In genomic region chr1:106713621-106714529, GRCm38 (mm10) we compare ENCODE assay signal across 8 mouse cellular contexts. TPM values are rescaled to one million over a fixed set of nuclear protein-coding genes. Genes with fewer than 3 reads are reported as not detected.
DNase-seq lines count a peak whose midpoint lies in the region; ATAC-seq lines count a peak whose summit lies in the region.

Gene Bcl2 (minus strand): TSS chr1:106714274.

- peak; percentile 85 for ATAC-seq in embryonic facial prominence, embryonic 13.5 days (ENCODE audit: insufficient number of reproducible peaks, insufficient read depth, low FRiP score, low TSS enrichment, low read depth)
- ATAC-seq in heart, embryonic 11.5 days (replicated peaks; ENCODE audit: insufficient number of reproducible peaks, low FRiP score, low TSS enrichment): peak; percentile 75
- peak; percentile 75 for ATAC-seq in kidney, embryonic 16.5 days (ENCODE audit: low FRiP score, low TSS enrichment)
- peak; percentile 64 for ATAC-seq in liver, embryonic 12.5 days

- H3K27me3 ChIP-seq in embryonic facial prominence, embryonic 13.5 days: no peaks in the 10 kb centered on the region
- no peaks in the 10 kb centered on the region for H3K27me3 ChIP-seq in heart, embryonic 11.5 days (ENCODE audit: control insufficient read depth, insufficient read depth, low read length)
- H3K27me3 ChIP-seq in kidney, embryonic 16.5 days (ENCODE audit: insufficient read depth, low read length): no peaks in the 10 kb centered on the region
- peaks cover 39% of the 10 kb centered on the region for H3K27me3 ChIP-seq in liver, embryonic 12.5 days (replicated peaks)
- no peaks in the 10 kb centered on the region; the same call in 1 of the 2 replicates for H3K27me3 ChIP-seq in splenic B cell, adult 2 months (ENCODE audit: control insufficient read depth, insufficient read depth, low read length, poor library complexity, severe bottlenecking)

- H3K36me3 ChIP-seq in embryonic facial prominence, embryonic 13.5 days: no peaks in the 10 kb centered on the region
- H3K36me3 ChIP-seq in heart, embryonic 11.5 days (ENCODE audit: control insufficient read depth, insufficient read depth, low read length): no peaks in the 10 kb centered on the region
- H3K36me3 ChIP-seq in kidney, embryonic 16.5 days (ENCODE audit: insufficient read depth, low read length): no peaks in the 10 kb centered on the region
- no peaks in the 10 kb centered on the region for H3K36me3 ChIP-seq in liver, embryonic 12.5 days
- no peaks in the 10 kb centered on the region for H3K36me3 ChIP-seq in splenic B cell, adult 2 months (ENCODE audit: control insufficient read depth, insufficient read depth, low read length, poor library complexity, severe bottlenecking)

- DNase-seq in 3134 (ENCODE audit: extremely low read depth, insufficient read length, low spot score): peak; percentile 88
- DNase-seq in adrenal gland, postnatal 10 days: peak; percentile 78
- peak; percentile 89 for DNase-seq in naive thymus-derived CD4-positive, alpha-beta T cell, adult 2 months (ENCODE audit: low read depth)
- DNase-seq in splenic B cell, adult 2 months (ENCODE audit: low read depth, low spot score): peak; percentile 85

- no peaks in the 10 kb centered on the region for H3K9me3 ChIP-seq in embryonic facial prominence, embryonic 13.5 days
- no peaks in the 10 kb centered on the region for H3K9me3 ChIP-seq in heart, embryonic 11.5 days (replicated peaks; ENCODE audit: control insufficient read depth, low read length)
- no peaks in the 10 kb centered on the region for H3K9me3 ChIP-seq in kidney, embryonic 16.5 days (ENCODE audit: low read length)
- no peaks in the 10 kb centered on the region for H3K9me3 ChIP-seq in liver, embryonic 12.5 days (replicated peaks)

- peak within 1 kb of the TSS; percentile 84 for H3K9ac ChIP-seq in embryonic facial prominence, embryonic 13.5 days
- peak within 1 kb of the TSS; percentile 89 for H3K9ac ChIP-seq in heart, embryonic 11.5 days (ENCODE audit: low read depth, low read length)
- peak within 1 kb of the TSS; percentile 93 for H3K9ac ChIP-seq in kidney, embryonic 16.5 days (replicated peaks; ENCODE audit: low read length)
- H3K9ac ChIP-seq in liver, embryonic 12.5 days: peak within 1 kb of the TSS; percentile 64

- peaks cover 31% of the 10 kb centered on the region for H3K4me1 ChIP-seq in embryonic facial prominence, embryonic 13.5 days
- H3K4me1 ChIP-seq in heart, embryonic 11.5 days (ENCODE audit: control insufficient read depth, insufficient read depth, low read length): peaks cover 15% of the 10 kb centered on the region; the same call in 1 of the 2 replicates
- peaks cover 40% of the 10 kb centered on the region for H3K4me1 ChIP-seq in kidney, embryonic 16.5 days (ENCODE audit: insufficient read depth, low read length)
- peaks cover 30% of the 10 kb centered on the region for H3K4me1 ChIP-seq in liver, embryonic 12.5 days

- WGBS in embryonic facial prominence, embryonic 13.5 days: under 1% methylated on average over 66 of the region's 95 CpGs
- under 1% methylated on average over 48 of the region's 95 CpGs for WGBS in heart, embryonic 11.5 days (ENCODE audit: insufficient replicate concordance)
- under 1% methylated on average over 53 of the region's 95 CpGs for WGBS in kidney, embryonic 16.5 days
- under 1% methylated on average over 55 of the region's 95 CpGs for WGBS in liver, embryonic 12.5 days (ENCODE audit: insufficient replicate concordance)

- peak within 1 kb of the TSS; percentile 97 for H3K4me2 ChIP-seq in embryonic facial prominence, embryonic 13.5 days
- H3K4me2 ChIP-seq in heart, embryonic 11.5 days: peak within 1 kb of the TSS; percentile 95
- H3K4me2 ChIP-seq in kidney, embryonic 16.5 days (replicated peaks; ENCODE audit: low read depth, low read length): peak within 1 kb of the TSS; percentile 92
- peak within 1 kb of the TSS; percentile 87 for H3K4me2 ChIP-seq in liver, embryonic 12.5 days

- peak within 1 kb of the TSS; percentile 94 for H3K27ac ChIP-seq in embryonic facial prominence, embryonic 13.5 days
- peak within 1 kb of the TSS; percentile 88 for H3K27ac ChIP-seq in heart, embryonic 11.5 days (ENCODE audit: low read depth, low read length)
- peak within 1 kb of the TSS; percentile 94 for H3K27ac ChIP-seq in kidney, embryonic 16.5 days (ENCODE audit: low read length)
- peak within 1 kb of the TSS; percentile 58 for H3K27ac ChIP-seq in liver, embryonic 12.5 days

- peak within 1 kb of the TSS; percentile 76 for H3K4me3 ChIP-seq in embryonic facial prominence, embryonic 13.5 days
- peak within 1 kb of the TSS; percentile 78 for H3K4me3 ChIP-seq in heart, embryonic 11.5 days (ENCODE audit: low read depth, low read length)
- H3K4me3 ChIP-seq in kidney, embryonic 16.5 days (ENCODE audit: low read length): peak within 1 kb of the TSS; percentile 84
- peak within 1 kb of the TSS; percentile 69 for H3K4me3 ChIP-seq in liver, embryonic 12.5 days

RNA-seq across cellular contexts. Expression of gene Bcl2, which starts in this region (rescaled TPM):
- 1 to 10 TPM; 6.1 to 8.8 TPM for total RNA-seq in adrenal gland, postnatal 10 days (2021)
- polyA plus RNA-seq in embryonic facial prominence, embryonic 13.5 days (2015; fragmentation: Nextera tagmentation; extraction: Ambion mirVana): 23.7 and 29.1 TPM in 2 replicates
- 7.3 and 7.9 TPM in 2 replicates for polyA plus RNA-seq in heart, embryonic 11.5 days (2014; fragmentation: Nextera tagmentation; extraction: Ambion mirVana)
- 20.4 and 28.2 TPM in 2 replicates for polyA plus RNA-seq in kidney, embryonic 16.5 days (2015; fragmentation: Nextera tagmentation; extraction: Ambion mirVana)
- polyA plus RNA-seq in liver, embryonic 12.5 days (2016; fragmentation: Nextera tagmentation; extraction: Ambion mirVana): 2.0 and 2.4 TPM in 2 replicates

Comparison
In these comparisons a context has a peak if more than half of its experiments do, and no peak if none do; other contexts are left out.
1. Peak in every context shown above with its lines: DNase-seq, ATAC-seq, H3K4me3 ChIP-seq and H3K27ac ChIP-seq.